Mouse (Mus musculus): ENCODE results near the gene Fbxl7. TPM values are rescaled to one million over a fixed set of nuclear protein-coding genes. Genes with fewer than 3 reads are reported as not detected.

The Fbxl7 gene
- polyA plus RNA-seq, 1 experiment from 2014 or later: 17.0 TPM

GRCm38 (mm10) chr15:26718390-26719036, 176.9 kb downstream of the Fbxl7 start:
- WGBS: 77% methylated on average over 5 of the region's 5 CpGs
- Histone ChIP-seq H3K27me3 (no peaks in the 10 kb centered on the region), H3K9me3 (no peaks in the 10 kb centered on the region), H3K27ac (no peak overlapping the region), H3K4me3 (replicated peaks) (no peak overlapping the region), H3K4me2 (no peak overlapping the region), H3K36me3 (replicated peaks) (no peaks in the 10 kb centered on the region), H3K9ac (no peak overlapping the region), H3K4me1 (peaks cover 6% of the 10 kb centered on the region; the same call in 1 of the 2 replicates)
- no peak for ATAC-seq (ENCODE audit: low FRiP score)

GRCm38 (mm10) chr15:26717952-26718351, 177.4 kb downstream of the Fbxl7 start:
- Histone ChIP-seq H3K4me3 (replicated peaks) (no peak overlapping the region), H3K27ac (no peak overlapping the region), H3K27me3 (no peaks in the 10 kb centered on the region), H3K4me2 (no peak overlapping the region), H3K36me3 (replicated peaks) (no peaks in the 10 kb centered on the region), H3K9ac (no peak overlapping the region), H3K9me3 (no peaks in the 10 kb centered on the region), H3K4me1 (peaks cover 6% of the 10 kb centered on the region; the same call in 1 of the 2 replicates)
- ATAC-seq (ENCODE audit: low FRiP score): no peak
- WGBS: 73% methylated on average over 7 of the region's 7 CpGs

GRCm38 (mm10) chr15:26716181-26716580, 179.2 kb downstream of the Fbxl7 start:
- Histone ChIP-seq H3K9ac (no peak overlapping the region), H3K36me3 (replicated peaks) (no peaks in the 10 kb centered on the region), H3K4me3 (replicated peaks) (no peak overlapping the region), H3K4me1 (peaks cover 6% of the 10 kb centered on the region; the same call in 1 of the 2 replicates), H3K4me2 (no peak overlapping the region), H3K27ac (no peak overlapping the region), H3K9me3 (no peaks in the 10 kb centered on the region), H3K27me3 (no peaks in the 10 kb centered on the region)
- WGBS: 87% methylated on average over 2 of the region's 2 CpGs
- ATAC-seq (ENCODE audit: low FRiP score): no peak

GRCm38 (mm10) chr15:26715635-26716034, 179.7 kb downstream of the Fbxl7 start:
- Histone ChIP-seq H3K4me3 (replicated peaks) (no peak overlapping the region), H3K4me2 (no peak overlapping the region), H3K9me3 (no peaks in the 10 kb centered on the region), H3K27ac (no peak overlapping the region), H3K4me1 (peaks cover 6% of the 10 kb centered on the region; the same call in 1 of the 2 replicates), H3K36me3 (replicated peaks) (no peaks in the 10 kb centered on the region), H3K9ac (no peak overlapping the region), H3K27me3 (no peaks in the 10 kb centered on the region)
- 58% methylated on average over 5 of the region's 5 CpGs for WGBS
- ATAC-seq (ENCODE audit: low FRiP score): no peak

DNA sequence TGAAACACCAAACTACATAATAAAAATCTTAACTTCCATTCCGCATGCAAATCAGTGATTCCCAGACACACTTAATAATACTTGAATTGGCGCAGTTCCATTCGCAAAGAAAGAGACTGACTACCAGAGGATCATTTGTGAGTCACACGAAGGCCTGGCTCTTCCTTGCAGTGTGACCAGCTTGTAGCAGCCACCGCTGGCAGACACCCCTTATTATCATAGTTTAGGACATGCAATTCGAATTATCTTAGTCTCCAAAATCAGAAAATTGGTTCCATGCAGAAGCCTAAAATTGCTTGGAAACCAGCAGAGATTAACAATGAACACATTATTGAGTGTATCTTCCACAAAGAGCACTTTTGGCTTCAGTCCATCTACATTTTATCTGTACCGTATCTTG, 183.1 kb downstream of the Fbxl7 start:
- H3K9ac ChIP-seq: no peak overlapping the region
- no peak for ATAC-seq (ENCODE audit: low FRiP score)
- no peak overlapping the region for H3K27ac ChIP-seq
- peaks cover 4% of the 10 kb centered on the region; the same call in 1 of the 2 replicates for H3K4me1 ChIP-seq
- H3K27me3 ChIP-seq: no peaks in the 10 kb centered on the region
- no peak overlapping the region for H3K4me2 ChIP-seq
- WGBS: 72% methylated on average over 7 of the region's 7 CpGs
- no peaks in the 10 kb centered on the region for H3K9me3 ChIP-seq
- H3K4me3 ChIP-seq (replicated peaks): no peak overlapping the region
- H3K36me3 ChIP-seq (replicated peaks): no peaks in the 10 kb centered on the region

- Histone ChIP-seq H3K9me3 (no peaks in the 10 kb centered on the region), H3K27ac (no peak overlapping the region), H3K4me3 (replicated peaks) (no peak overlapping the region), H3K27me3 (no peaks in the 10 kb centered on the region), H3K4me2 (no peak overlapping the region), H3K9ac (no peak overlapping the region), H3K36me3 (replicated peaks) (no peaks in the 10 kb centered on the region), H3K4me1 (no peaks in the 10 kb centered on the region)
- WGBS: 76% methylated on average over 2 of the region's 2 CpGs
- no peak for ATAC-seq (ENCODE audit: low FRiP score)
Measured at GRCm38 (mm10) chr15:26704966-26705365, 190.4 kb downstream of the Fbxl7 start.

DNA sequence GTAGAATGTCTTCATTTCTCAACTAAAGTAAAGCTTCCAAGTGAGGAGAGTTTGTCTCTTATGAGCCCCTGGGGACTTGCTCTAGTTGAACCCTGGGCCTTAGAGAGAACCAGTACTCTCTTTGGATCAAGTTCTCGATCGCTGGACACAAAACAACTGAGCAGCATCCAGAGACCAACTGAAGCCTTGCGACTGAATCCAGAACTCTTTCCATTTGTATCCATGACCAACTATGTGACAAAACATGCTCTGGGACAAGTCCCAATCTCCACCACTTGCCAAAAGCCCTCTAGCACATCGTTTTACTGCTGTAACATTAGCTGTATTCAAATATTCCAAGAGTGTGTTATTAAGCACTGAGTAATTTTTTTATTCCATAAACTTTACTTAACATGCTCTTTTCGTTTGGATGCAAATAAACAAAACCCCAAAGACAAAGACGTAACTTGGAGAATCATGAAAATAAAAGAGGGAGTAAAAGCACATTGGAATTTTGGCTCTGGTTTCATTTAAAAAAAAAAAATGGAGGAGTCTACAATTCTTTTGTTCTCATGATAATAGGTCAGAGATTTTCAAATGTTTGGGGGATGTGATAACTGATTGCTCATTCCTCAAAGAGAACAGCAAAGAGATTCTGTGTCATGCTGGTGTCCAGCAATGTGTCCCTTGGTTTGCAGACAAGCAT, 192.1 kb downstream of the Fbxl7 start:
- H3K9me3 ChIP-seq: no peaks in the 10 kb centered on the region
- 91% methylated on average over 6 of the region's 6 CpGs for WGBS
- no peak overlapping the region for H3K4me3 ChIP-seq (replicated peaks)
- ATAC-seq (ENCODE audit: low FRiP score): no peak
- H3K9ac ChIP-seq: no peak overlapping the region
- H3K4me2 ChIP-seq: no peak overlapping the region
- no peaks in the 10 kb centered on the region for H3K27me3 ChIP-seq
- H3K4me1 ChIP-seq: no peaks in the 10 kb centered on the region
- H3K27ac ChIP-seq: no peak overlapping the region
- H3K36me3 ChIP-seq (replicated peaks): no peaks in the 10 kb centered on the region

GRCm38 (mm10) chr15:26701949-26702675, 193.3 kb downstream of the Fbxl7 start:
- Histone ChIP-seq H3K27me3 (no peaks in the 10 kb centered on the region), H3K4me1 (no peaks in the 10 kb centered on the region), H3K9ac (no peak overlapping the region), H3K27ac (no peak overlapping the region), H3K36me3 (replicated peaks) (no peaks in the 10 kb centered on the region), H3K9me3 (no peaks in the 10 kb centered on the region), H3K4me2 (no peak overlapping the region), H3K4me3 (replicated peaks) (no peak overlapping the region)
- no peak for ATAC-seq (ENCODE audit: low FRiP score)
- WGBS: 77% methylated on average over 5 of the region's 5 CpGs

GRCm38 (mm10) chr15:26693075-26693474, 202.3 kb downstream of the Fbxl7 start:
- Histone ChIP-seq H3K9me3 (no peaks in the 10 kb centered on the region), H3K4me1 (peaks cover 3% of the 10 kb centered on the region; the same call in 1 of the 2 replicates), H3K4me2 (no peak overlapping the region), H3K27me3 (no peaks in the 10 kb centered on the region), H3K4me3 (replicated peaks) (no peak overlapping the region), H3K27ac (no peak overlapping the region), H3K9ac (no peak overlapping the region), H3K36me3 (replicated peaks) (no peaks in the 10 kb centered on the region)
- WGBS: 68% methylated on average over 3 of the region's 3 CpGs
- ATAC-seq (ENCODE audit: low FRiP score): no peak

- Histone ChIP-seq H3K27me3 (no peaks in the 10 kb centered on the region), H3K9ac (no peak overlapping the region), H3K27ac (no peak overlapping the region), H3K4me2 (no peak overlapping the region), H3K9me3 (no peaks in the 10 kb centered on the region), H3K36me3 (replicated peaks) (no peaks in the 10 kb centered on the region), H3K4me1 (peaks cover 3% of the 10 kb centered on the region; the same call in 1 of the 2 replicates), H3K4me3 (replicated peaks) (no peak overlapping the region)
- WGBS: 74% methylated on average over 10 of the region's 10 CpGs
- no peak for ATAC-seq (ENCODE audit: low FRiP score)
Measured at GRCm38 (mm10) chr15:26688472-26689104, 206.8 kb downstream of the Fbxl7 start.

GRCm38 (mm10) chr15:26687729-26688128, 207.7 kb downstream of the Fbxl7 start:
- no peak overlapping the region for H3K4me3 ChIP-seq (replicated peaks)
- no peak overlapping the region for H3K9ac ChIP-seq
- no peak overlapping the region for H3K27ac ChIP-seq
- no peaks in the 10 kb centered on the region for H3K9me3 ChIP-seq
- H3K4me2 ChIP-seq: no peak overlapping the region
- ATAC-seq (ENCODE audit: low FRiP score): no peak
- peaks cover 3% of the 10 kb centered on the region; the same call in 1 of the 2 replicates for H3K4me1 ChIP-seq
- no peaks in the 10 kb centered on the region for H3K27me3 ChIP-seq
- 64% methylated on average over 7 of the region's 7 CpGs for WGBS
- no peaks in the 10 kb centered on the region for H3K36me3 ChIP-seq (replicated peaks)

DNA sequence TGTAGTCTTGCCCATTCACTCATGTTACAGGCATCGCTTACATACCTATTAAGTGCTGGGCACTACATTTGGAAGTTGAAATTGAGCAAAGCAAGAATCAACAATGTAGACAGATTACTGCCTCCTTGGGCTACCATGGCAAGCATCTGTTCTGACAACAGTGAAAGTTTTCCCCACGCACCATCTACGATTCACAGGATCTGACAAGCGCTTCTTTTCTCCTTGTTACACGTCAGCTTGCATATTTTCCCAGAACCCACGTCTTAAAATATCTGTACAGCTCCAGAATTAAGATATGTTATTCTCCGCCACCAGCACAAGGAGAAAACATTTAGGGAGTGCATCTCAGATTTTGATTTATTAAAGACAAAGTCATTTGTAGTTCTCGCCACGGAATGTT, 213.1 kb downstream of the Fbxl7 start:
- H3K27ac ChIP-seq: no peak overlapping the region
- no peak overlapping the region for H3K4me3 ChIP-seq (replicated peaks)
- H3K27me3 ChIP-seq: no peaks in the 10 kb centered on the region
- H3K36me3 ChIP-seq (replicated peaks): no peaks in the 10 kb centered on the region
- 93% methylated on average over 9 of the region's 9 CpGs for WGBS
- H3K4me1 ChIP-seq: no peaks in the 10 kb centered on the region
- H3K9ac ChIP-seq: no peak overlapping the region
- no peak overlapping the region for H3K4me2 ChIP-seq
- no peak for ATAC-seq (ENCODE audit: low FRiP score)
- H3K9me3 ChIP-seq: no peaks in the 10 kb centered on the region
